ENCODE assay signal across 9 mouse cellular contexts in genomic region chr19:5164380-5164779, GRCm38 (mm10). TPM values are rescaled to one million over a fixed set of nuclear protein-coding genes. Genes with fewer than 3 reads are reported as not detected.
DNase-seq lines count a peak whose midpoint lies in the region; ATAC-seq and TF ChIP-seq lines count a peak whose summit lies in the region.
"Had no signal": no experiment of that assay in that cellular context is flagged by ENCODE, and none has a peak within 500 bp of the region (broad histone marks: within the 10 kb centered on the region; RNA-seq: fewer than 3 reads in every experiment).

No protein-coding gene starts in this region.

- intact Hi-C loops in left cerebral cortex, postnatal 4 days (cut with DNase I), result no loop called here

- peak; percentile 59 for DNase-seq in CD4-positive, CD25-positive, alpha-beta regulatory T cell, adult 2 months (ENCODE audit: low read depth, low spot score)
- no peak for DNase-seq in layer of hippocampus, adult 2 months (ENCODE audit: low spot score in 2 of 2)
- DNase-seq in layer of hippocampus, adult 8-10 months (ENCODE audit: low spot score in 2 of 2), result no peak
- DNase-seq in brain, adult 2 months (ENCODE audit: low read depth, low spot score), result peak; percentile 20
- no peak for DNase-seq in right cerebral cortex, adult 18-20 months
- no peak for DNase-seq in left cerebral cortex, postnatal 4 days

- H3K27ac ChIP-seq in layer of hippocampus, adult 2 months, result no peak overlapping the region
- H3K27ac ChIP-seq: neural tube, embryonic 12.5 days had no signal

- H3K4me3 ChIP-seq in layer of hippocampus, adult 2 months, result no peak overlapping the region
- H3K4me3 ChIP-seq: neural tube, embryonic 12.5 days had no signal

- peak; percentile 74 for TF ChIP-seq CTCF in layer of hippocampus, adult 2 months (conservative IDR thresholded peaks at IDR 0.05)

- no peak for ATAC-seq in CD4-positive, CD25-positive, alpha-beta regulatory T cell, adult 4 months
- ATAC-seq in monocyte, adult 5-6 weeks (replicated peaks; ENCODE audit: insufficient number of reproducible peaks, low FRiP score, low TSS enrichment, poor library complexity, severe bottlenecking), result 0 out of 2 replicates have a peak, but pooled peaks have one; percentile 59

RNA-seq across cellular contexts. Expression of gene Klc2, which starts 46.0 kb away (rescaled TPM):
- 1 to 10 TPM; 4.3 to 5.0 TPM for polyA plus RNA-seq in CD4-positive, CD25-positive, alpha-beta regulatory T cell, adult 4 months (2017; shearing (Covaris generic))
- total RNA-seq in layer of hippocampus, adult 2 months (2021), result 100 to 1,000 TPM; 223 to 231 TPM
- total RNA-seq in layer of hippocampus, adult 8-10 months (2022), result 100 to 1,000 TPM; 215 to 240 (median 227) TPM
- 9.2 to 25.6 TPM (median 17.2 TPM) in 3 replicates for total RNA-seq in monocyte, adult 5-6 weeks (2017)
- 100 to 1,000 TPM; 155 to 159 TPM for total RNA-seq in left cerebral cortex, postnatal 4 days (2021)

RNA-seq across cellular contexts. Expression of gene Rab1b, which starts 57.5 kb away (rescaled TPM):
- 100 to 1,000 TPM in 1 of 2 experiments, 10 to 100 TPM in 1; 91.1 to 113 TPM for polyA plus RNA-seq in CD4-positive, CD25-positive, alpha-beta regulatory T cell, adult 4 months (2017; shearing (Covaris generic))
- 100 to 1,000 TPM; 156 to 169 TPM for total RNA-seq in layer of hippocampus, adult 2 months (2021)
- 100 to 1,000 TPM; 154 to 165 (median 160) TPM for total RNA-seq in layer of hippocampus, adult 8-10 months (2022)
- 87.3 to 123 TPM (median 101 TPM) in 3 replicates for total RNA-seq in monocyte, adult 5-6 weeks (2017)
- total RNA-seq in left cerebral cortex, postnatal 4 days (2021), result 100 to 1,000 TPM; 137 to 148 TPM

Comparison
In these comparisons a context has a peak if more than half of its experiments do, and no peak if none do; other contexts are left out.
1. DNase-seq: peak in CD4-positive, CD25-positive, alpha-beta regulatory T cell, adult 2 months (single experiment) and brain, adult 2 months (single experiment); none in layer of hippocampus, adult 2 months (0 of 2), layer of hippocampus, adult 8-10 months (0 of 2), right cerebral cortex, adult 18-20 months (single experiment) and left cerebral cortex, postnatal 4 days (single experiment).